Comparison of ENCODE assay signal across 14 mouse cellular contexts in the genomic region with DNA sequence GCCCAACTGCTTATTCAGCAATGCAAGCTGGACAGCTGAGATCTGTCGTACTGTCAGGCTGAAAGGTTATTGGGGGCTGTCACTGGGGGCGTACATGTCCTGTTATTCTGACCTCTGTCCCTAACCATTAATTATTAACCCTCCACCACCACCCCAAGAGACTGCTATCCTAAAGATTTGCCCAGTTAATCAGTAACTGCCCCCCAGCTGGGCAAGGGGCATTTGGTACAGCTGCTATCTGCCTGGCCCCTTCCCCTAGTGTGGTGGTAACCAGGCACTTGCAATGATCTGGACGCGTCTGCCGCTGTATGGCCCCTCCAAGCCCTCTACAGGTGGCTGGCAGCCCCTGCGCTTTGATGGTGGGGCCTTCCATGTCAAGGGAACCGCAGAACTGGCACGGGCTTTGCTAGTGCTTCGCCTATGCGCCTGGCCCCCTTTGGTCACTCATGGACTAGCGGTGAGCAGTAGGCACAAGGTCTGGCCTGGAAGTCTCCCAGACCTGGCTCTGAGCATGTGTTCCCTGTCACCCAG. TPM values are rescaled to one million over a fixed set of nuclear protein-coding genes. Genes with fewer than 3 reads are reported as not detected.
DNase-seq lines count a peak whose midpoint lies in the region; ATAC-seq lines count a peak whose summit lies in the region.
"Had no signal": no experiment of that assay in that cellular context is flagged by ENCODE, and none has a peak within 500 bp of the region (broad histone marks: within the 10 kb centered on the region; RNA-seq: fewer than 3 reads in every experiment).

Prodh2 (plus strand) TSS at position 222 of the 531 bp plus-strand sequence.

- no peaks in the 10 kb centered on the region for H3K36me3 ChIP-seq in intestine, embryonic 15.5 days
- H3K36me3 ChIP-seq in liver, embryonic 15.5 days (replicated peaks): no peaks in the 10 kb centered on the region
- H3K36me3 ChIP-seq: forebrain, embryonic 12.5 days; limb, embryonic 12.5 days had no signal

- peak within 1 kb of the TSS; percentile 45 for H3K4me2 ChIP-seq in intestine, embryonic 15.5 days (replicated peaks)
- peak within 1 kb of the TSS; percentile 42 for H3K4me2 ChIP-seq in liver, embryonic 15.5 days
- H3K4me2 ChIP-seq: forebrain, embryonic 12.5 days; limb, embryonic 12.5 days had no signal

- WGBS in intestine, embryonic 15.5 days: 40% methylated on average over 11 of the region's 11 CpGs
- WGBS in liver, embryonic 15.5 days (ENCODE audit: insufficient replicate concordance): 50% methylated on average over 11 of the region's 11 CpGs

- H3K4me1 ChIP-seq in intestine, embryonic 15.5 days (replicated peaks): peaks cover 4% of the 10 kb centered on the region; the same call in 1 of the 2 replicates
- H3K4me1 ChIP-seq in liver, embryonic 15.5 days (replicated peaks): 0 out of 2 replicates have a peak, but pooled peaks cover 3% of the 10 kb centered on the region
- H3K4me1 ChIP-seq: limb, embryonic 12.5 days had no signal

- H3K9ac ChIP-seq in intestine, embryonic 15.5 days: no peak within 1 kb of the TSS
- peak within 1 kb of the TSS; percentile 37; the same call in 1 of the 2 replicates for H3K9ac ChIP-seq in liver, embryonic 15.5 days
- H3K9ac ChIP-seq: forebrain, embryonic 12.5 days; limb, embryonic 12.5 days had no signal

- H3K27ac ChIP-seq in intestine, embryonic 15.5 days: no peak within 1 kb of the TSS; the same call in 1 of the 2 replicates
- H3K27ac ChIP-seq in liver, embryonic 15.5 days (replicated peaks): peak within 1 kb of the TSS; percentile 45
- H3K27ac ChIP-seq: forebrain, embryonic 12.5 days; limb, embryonic 12.5 days had no signal

- peak; percentile 88 for ATAC-seq in intestine, embryonic 15.5 days
- peak; percentile 80 for ATAC-seq in liver, embryonic 15.5 days (ENCODE audit: insufficient read depth)
- no peak for ATAC-seq in inflammation-experienced regulatory T-cells, adult 6 months

- H3K4me3 ChIP-seq in intestine, embryonic 15.5 days (replicated peaks): peak within 1 kb of the TSS; percentile 16
- H3K4me3 ChIP-seq in liver, embryonic 15.5 days (replicated peaks): peak within 1 kb of the TSS; percentile 51
- H3K4me3 ChIP-seq: forebrain, embryonic 12.5 days; limb, embryonic 12.5 days had no signal

- H3K9me3 ChIP-seq in intestine, embryonic 15.5 days: no peaks in the 10 kb centered on the region
- H3K9me3 ChIP-seq in liver, embryonic 15.5 days (replicated peaks): no peaks in the 10 kb centered on the region
- H3K9me3 ChIP-seq: forebrain, embryonic 12.5 days; limb, embryonic 12.5 days had no signal

- no peaks in the 10 kb centered on the region for H3K27me3 ChIP-seq in intestine, embryonic 15.5 days (replicated peaks)
- H3K27me3 ChIP-seq in liver, embryonic 15.5 days: peaks cover 4% of the 10 kb centered on the region; the same call in 1 of the 2 replicates

- DNase-seq in adrenal gland, postnatal 14 days: no peak
- no peak for DNase-seq in adrenal gland, adult 8-10 months
- DNase-seq in kidney, postnatal 10 days: peak; percentile 58
- DNase-seq in retina, postnatal 1 day: no peak
- DNase-seq in ovary, adult 18-20 months (ENCODE audit: low spot score): no peak

RNA-seq across cellular contexts. Expression of gene Prodh2, which starts in this region (rescaled TPM):
- 2.6 and 33.4 TPM in 2 replicates for total RNA-seq in adrenal gland, postnatal 14 days (2021)
- total RNA-seq in adrenal gland, adult 8-10 months (2022): under 1 TPM in 1 of 4 experiments, not detected in 3; 0.56 TPM
- 5.0 and 5.2 TPM in 2 replicates for polyA plus RNA-seq in intestine, embryonic 15.5 days (2015; fragmentation: Nextera tagmentation; extraction: Ambion mirVana)
- polyA plus RNA-seq in liver, embryonic 15.5 days (2015; fragmentation: Nextera tagmentation; extraction: Ambion mirVana): 57.8 and 78.4 TPM in 2 replicates
- not detected for polyA plus RNA-seq in inflammation-experienced regulatory T-cells, adult 6 months (2017; shearing (Covaris generic))
- total RNA-seq: heart, adult 8-10 months; hematopoietic stem cell, adult 5-6 weeks; layer of hippocampus, postnatal 14 days; MEL had no signal
- polyA plus RNA-seq: forebrain, embryonic 12.5 days; limb, embryonic 12.5 days had no signal
